21 mouse cellular contexts compared by ENCODE assay signal in genomic region chr8:75090781-75091365, GRCm38 (mm10).
"Had no signal": no experiment of that assay in that cellular context is flagged by ENCODE, and none has a peak within 500 bp of the region (broad histone marks: within the 10 kb centered on the region; RNA-seq: fewer than 3 reads in every experiment).

No protein-coding gene starts in this region.

- ATAC-seq: liver, postnatal 0 days; lung, postnatal 0 days; midbrain, embryonic 15.5 days had no signal

- H3K36me3 ChIP-seq: liver, embryonic 13.5 days; liver, embryonic 15.5 days; lung, embryonic 15.5 days; midbrain, embryonic 10.5 days; midbrain, embryonic 15.5 days; neural tube, embryonic 13.5 days; neural tube, embryonic 15.5 days had no signal

- H3K27me3 ChIP-seq: lung, embryonic 15.5 days; midbrain, embryonic 15.5 days; neural tube, embryonic 13.5 days; neural tube, embryonic 15.5 days had no signal

- H3K27ac ChIP-seq: liver, embryonic 13.5 days; liver, embryonic 15.5 days; midbrain, embryonic 15.5 days; neural tube, embryonic 13.5 days; neural tube, embryonic 15.5 days had no signal

- H3K9ac ChIP-seq: liver, embryonic 13.5 days; liver, embryonic 15.5 days; liver, postnatal 0 days; lung, embryonic 15.5 days; midbrain, embryonic 15.5 days; neural tube, embryonic 13.5 days; neural tube, embryonic 15.5 days had no signal

- H3K9me3 ChIP-seq: liver, embryonic 13.5 days; liver, embryonic 15.5 days; lung, embryonic 15.5 days; midbrain, embryonic 10.5 days; midbrain, embryonic 15.5 days; neural tube, embryonic 13.5 days; neural tube, embryonic 15.5 days had no signal

- H3K4me2 ChIP-seq: liver, embryonic 13.5 days; liver, embryonic 15.5 days; midbrain, embryonic 15.5 days; neural tube, embryonic 13.5 days; neural tube, embryonic 15.5 days had no signal

- H3K4me3 ChIP-seq: liver, embryonic 13.5 days; liver, embryonic 15.5 days; lung, embryonic 15.5 days; midbrain, embryonic 10.5 days; midbrain, embryonic 15.5 days; myocyte; neural tube, embryonic 13.5 days; neural tube, embryonic 15.5 days had no signal

- DNase-seq: liver, embryonic 13.5 days; liver, postnatal 0 days; lung, adult 2 months; lung, postnatal 14 days; lung, postnatal 36 days; retina, postnatal 1 day; right cerebral cortex, adult 18-20 months; right cerebral cortex, postnatal 25 days; right cerebral cortex, postnatal 4 days; spleen, adult 18-20 months; thymus, adult 18-20 months; thymus, postnatal 14 days; thymus, postnatal 36 days had no signal
